Mouse (Mus musculus) frontal cortex, adult (tissue): ENCODE measurements at regions not wholly inside any gene's neighbourhood (a gene's known extent, or its start where the extent isn't known, plus 50 kb on each side); places are given as distances from the start of the nearest gene placed in this dataset.
A peak's percentile ranks its signal among the peaks of the same experiment; 100 is the strongest.

Experiments used
- ATAC-seq: cut with Nextera tagmentation; 2 replicates; pipeline ENCODE4 v1.9.2; 2017; ENCODE audit warnings: mild to moderate bottlenecking, moderate library complexity, mixed read lengths; ENCODE audit not compliant: low TSS enrichment

GRCm38 (mm10) chr8:15490774-15491173 is 444.9 kb upstream of the BB014433 start:
- peak; percentile 74; the same call in 1 of the 2 replicates for ATAC-seq

- no peak for ATAC-seq
Observed at GRCm38 (mm10) chr8:15487579-15487978, 441.7 kb upstream of the BB014433 start.

GRCm38 (mm10) chr8:15470561-15470960 is 424.7 kb upstream of the BB014433 start:
- ATAC-seq: no peak

GRCm38 (mm10) chr8:15468540-15469476 is 422.9 kb upstream of the BB014433 start:
- no peak for ATAC-seq

DNA sequence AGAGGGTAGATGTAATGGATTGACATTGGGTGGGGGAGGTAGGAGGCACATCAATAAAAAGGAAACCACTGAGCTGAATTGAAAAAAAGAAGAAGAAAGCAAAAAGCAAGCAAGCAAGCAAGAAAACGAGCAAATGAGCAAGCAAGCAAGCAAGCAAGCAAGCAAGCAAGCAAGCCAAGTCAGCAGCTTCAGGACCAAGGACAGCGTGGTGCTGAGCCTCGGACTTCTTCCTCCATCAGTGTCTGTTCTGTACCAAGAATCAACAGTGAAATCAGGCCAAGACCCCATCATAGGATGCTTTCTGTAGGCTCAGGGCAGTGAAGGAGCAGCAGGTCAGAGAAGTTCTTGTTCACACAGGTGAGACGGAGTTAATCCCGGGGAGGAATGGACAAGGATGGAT is 392.7 kb upstream of the BB014433 start:
- no peak for ATAC-seq

DNA sequence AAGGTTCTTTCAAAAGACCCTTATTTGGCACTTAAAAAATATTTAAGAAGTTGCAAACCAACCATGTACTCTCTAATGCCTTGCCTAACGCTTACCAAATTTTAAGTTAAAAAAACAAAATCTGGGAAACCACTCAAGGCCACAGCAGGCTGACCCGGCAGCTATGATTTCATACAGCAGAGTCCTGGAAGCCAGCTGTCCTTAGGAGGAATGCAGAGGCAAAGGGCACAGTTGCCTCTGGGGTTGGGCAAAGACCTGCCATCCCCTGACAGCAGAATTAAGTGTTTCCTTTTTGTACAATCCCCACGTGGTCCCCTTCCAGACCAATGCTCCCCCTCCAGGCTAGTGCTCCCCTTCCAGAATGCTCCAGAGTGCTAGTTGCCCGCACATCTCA is 348.8 kb upstream of the BB014433 start:
- no peak for ATAC-seq

- ATAC-seq: no peak
Observed at GRCm38 (mm10) chr8:15393936-15394721, 348.3 kb upstream of the BB014433 start.

DNA sequence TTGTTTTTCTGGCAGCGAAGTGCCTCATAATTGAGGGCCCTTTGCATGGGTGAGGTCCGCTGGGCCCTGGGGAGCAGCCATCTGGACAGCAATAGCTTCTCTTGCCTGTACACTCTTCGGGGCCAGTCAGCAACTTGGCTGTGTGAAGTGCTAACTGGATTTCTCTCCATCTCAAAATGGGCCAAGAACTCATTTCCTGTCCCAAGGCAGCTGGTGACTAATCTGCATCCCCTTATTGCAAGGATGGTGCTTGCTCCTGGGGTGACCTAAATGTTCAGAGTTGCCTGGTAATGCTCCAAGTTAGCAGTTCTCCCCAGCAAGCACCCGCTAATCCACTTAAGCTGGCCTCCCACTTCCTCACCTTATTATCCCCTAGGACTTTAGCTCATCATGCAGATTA is 346.2 kb upstream of the BB014433 start:
- ATAC-seq: peak; percentile 59

DNA sequence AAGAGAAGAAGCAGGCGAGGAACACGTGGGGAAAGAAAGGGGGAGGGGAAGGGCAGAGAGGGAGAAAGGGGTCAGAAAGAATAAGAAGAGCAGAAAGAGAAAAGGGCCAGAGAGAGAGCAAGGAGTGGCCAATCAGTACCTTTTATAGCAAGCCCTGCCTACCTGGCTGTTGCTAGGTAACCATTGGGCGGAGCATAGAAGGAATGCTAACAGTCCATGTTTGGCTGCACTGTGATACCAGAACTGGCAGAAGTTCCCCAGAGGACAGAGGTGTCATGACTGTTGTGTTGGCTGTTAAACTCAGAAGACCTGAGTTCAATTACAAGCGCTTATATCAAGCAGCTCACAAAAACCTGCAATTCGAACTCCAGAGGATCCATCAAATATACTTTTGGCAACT is 342.9 kb upstream of the BB014433 start:
- no peak for ATAC-seq

DNA sequence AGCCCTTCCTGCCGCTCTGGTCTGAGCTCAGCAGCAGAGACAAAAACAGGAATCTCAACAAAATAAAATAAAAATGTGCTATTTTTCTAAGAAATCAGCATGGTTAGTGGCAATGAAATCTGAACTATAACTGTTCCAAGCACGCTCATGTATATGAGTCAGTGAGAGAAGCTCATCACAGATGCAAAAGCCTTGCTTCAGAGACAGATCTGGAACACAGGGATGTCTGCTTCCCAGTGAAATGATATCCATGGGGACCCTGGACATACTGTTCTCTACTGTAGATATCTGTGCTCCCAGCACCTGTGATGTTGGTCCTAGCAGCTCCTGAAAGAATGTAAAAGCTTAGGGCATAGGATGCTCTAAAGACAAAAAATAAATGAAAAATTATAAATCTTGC is 321.2 kb upstream of the BB014433 start:
- peak; percentile 96 for ATAC-seq

DNA sequence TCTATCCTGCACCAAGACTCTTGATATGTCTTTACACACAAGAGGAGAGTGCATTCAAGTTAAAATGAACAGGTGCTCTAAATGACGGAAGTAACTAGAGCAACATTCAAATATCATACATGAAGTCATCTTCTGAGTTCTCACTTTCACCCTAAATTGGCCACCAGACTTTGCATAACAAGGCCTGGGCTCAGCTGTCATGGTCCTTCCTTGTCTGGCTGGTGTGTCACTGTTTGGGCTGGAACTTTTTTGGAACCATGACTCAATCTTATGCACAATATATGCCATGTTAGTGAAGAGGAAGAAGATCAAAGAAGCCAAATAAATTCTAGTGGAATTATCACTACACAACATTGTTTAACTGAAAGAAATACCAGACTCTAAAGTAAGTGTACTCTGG is 318.7 kb upstream of the BB014433 start:
- no peak for ATAC-seq

DNA sequence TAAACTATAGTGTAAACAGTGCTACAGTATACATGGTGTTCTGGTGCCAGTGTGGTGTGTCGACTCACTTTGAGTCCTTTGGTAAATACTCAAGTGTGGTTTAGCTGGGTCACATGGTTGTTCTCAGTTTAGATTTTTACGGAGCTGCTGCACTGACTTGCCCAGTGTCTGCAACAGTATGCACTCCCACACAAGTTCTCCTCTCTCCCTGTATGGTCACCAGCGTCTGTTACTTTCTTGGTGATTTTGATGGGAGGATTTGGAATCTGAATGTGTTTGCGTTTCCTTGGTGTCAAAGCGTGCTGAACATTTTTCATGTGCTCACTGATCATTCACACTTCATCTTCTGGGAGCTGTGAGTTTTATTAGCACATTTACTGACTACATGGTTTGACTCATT is 298.3 kb upstream of the BB014433 start:
- ATAC-seq: peak; percentile 81; the same call in 1 of the 2 replicates

- 0 out of 2 replicates have a peak, but pooled peaks have one; percentile 48 for ATAC-seq
Observed at GRCm38 (mm10) chr8:15343616-15344015, 297.7 kb upstream of the BB014433 start.

GRCm38 (mm10) chr8:15334532-15334931 is 288.7 kb upstream of the BB014433 start:
- ATAC-seq: no peak

GRCm38 (mm10) chr8:15327312-15327711 is 281.4 kb upstream of the BB014433 start:
- no peak for ATAC-seq

DNA sequence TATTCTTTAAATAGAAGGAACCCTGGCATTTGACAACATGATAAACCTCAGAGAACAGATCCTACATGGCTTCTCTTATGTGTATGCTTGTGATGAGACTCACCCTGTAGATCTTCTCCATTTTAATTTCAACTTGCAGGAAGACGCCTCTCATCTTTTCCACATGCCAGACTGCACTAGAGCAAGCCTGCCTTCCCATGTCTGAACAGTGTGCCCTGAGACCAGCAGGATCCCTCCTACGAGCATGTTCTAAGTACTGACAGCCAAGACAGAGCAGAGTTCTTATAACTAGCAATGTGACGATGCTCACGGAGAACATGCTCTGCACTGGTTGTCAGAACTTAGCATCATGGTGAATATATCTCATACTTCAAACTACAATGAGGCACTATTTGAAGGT is 277.5 kb upstream of the BB014433 start:
- ATAC-seq: peak; percentile 82

DNA sequence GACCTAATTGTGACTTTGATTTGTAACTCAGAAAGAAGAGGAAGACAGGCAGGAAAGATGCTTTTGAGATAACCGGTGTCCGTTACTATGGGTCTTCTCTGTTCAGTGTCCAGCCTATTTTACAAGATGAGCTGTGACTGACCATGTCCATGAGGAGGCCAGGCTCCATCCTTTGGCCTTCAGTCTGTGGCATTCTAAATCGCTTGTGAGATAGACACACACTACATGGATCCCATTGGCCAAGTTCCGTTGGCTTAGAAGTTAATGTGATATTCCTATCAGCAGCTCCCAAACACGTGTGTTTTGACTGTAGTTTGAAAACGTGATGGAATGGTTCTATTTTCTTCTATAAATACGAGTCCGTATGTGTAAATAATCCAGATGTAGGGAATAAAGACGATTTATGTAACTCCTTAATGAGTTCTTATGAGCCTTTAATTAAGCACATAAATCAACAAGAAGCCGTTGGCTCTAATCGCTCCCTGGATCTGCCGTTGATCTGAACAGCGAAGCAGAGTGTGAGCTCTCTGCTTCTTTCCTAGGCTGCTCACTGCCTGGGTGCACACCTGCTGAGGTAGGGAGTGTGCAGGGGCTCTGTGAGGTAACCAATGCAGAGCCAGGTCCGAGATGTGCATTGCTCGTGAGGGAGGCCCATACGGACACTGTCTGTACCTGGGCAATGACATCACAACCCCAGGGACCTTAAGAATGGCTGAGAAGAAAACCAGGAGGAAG is 272.4 kb upstream of the BB014433 start:
- no peak for ATAC-seq

DNA sequence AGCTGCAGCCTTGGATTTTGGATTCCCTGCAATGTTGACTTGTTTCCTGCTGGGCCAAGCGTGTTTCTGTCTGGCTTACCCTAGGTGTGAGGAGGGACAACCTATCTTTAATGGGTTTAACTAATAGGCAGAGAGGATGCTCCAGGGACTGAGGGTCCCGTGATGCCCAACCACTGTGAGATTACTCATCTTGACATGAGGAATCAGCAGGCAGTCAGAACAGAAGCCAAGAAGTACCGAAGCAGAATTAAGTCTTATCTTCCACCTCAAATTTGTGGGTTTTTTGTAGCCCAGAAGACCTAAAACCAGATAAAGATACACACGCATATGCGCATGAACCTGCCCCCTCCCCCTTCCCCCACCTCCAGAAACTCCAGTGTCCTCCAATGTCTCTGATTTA is 267.6 kb upstream of the BB014433 start:
- ATAC-seq: no peak

- no peak for ATAC-seq
Observed at GRCm38 (mm10) chr8:15311509-15311908, 265.6 kb upstream of the BB014433 start.

DNA sequence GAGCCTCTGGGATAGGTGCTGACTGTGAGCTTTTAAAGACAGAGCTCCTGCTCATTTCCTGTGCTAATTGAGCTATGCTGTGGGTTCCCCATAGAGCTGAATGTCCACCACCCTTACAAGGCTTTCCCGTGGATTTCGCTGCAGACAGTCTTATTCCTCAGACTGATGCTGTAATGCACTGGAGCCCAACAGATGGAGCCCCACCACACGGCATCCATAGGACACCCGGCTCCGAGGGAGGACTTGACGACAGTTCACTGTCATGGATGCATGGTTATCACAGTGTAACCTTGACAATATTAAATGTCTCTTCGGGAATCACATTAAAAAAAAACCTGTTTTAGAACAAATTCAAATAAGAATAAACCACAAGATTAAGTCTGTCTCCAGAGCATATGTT is 265.2 kb upstream of the BB014433 start:
- ATAC-seq: peak; percentile 89

DNA sequence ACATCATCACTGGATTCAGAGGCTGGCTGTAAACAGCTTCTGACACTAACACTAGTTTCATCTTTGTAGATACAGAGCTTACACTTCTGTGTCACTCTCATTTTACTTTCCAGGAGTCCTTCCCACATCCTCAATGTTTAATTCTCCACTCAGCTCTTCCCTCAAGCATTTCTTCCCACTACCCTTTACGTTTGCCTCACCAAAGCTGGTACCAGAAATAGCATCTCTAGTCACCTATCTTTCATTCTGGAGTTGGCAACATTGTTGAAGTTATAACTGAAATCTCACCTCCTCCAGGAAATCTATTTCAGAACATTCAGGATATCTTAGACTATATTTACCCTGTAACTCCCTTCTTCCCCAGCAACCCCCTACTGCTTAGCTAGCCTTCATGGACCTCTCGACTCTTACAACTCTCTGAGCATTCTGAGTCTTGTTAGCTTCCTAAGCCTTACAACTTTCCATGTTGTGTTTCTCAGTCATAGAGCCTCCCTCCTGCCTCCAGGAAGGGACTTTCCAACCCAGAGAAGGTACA is 258.3 kb upstream of the BB014433 start:
- ATAC-seq: peak; percentile 94

- no peak for ATAC-seq
Observed at GRCm38 (mm10) chr8:15273775-15274174, 227.9 kb upstream of the BB014433 start.
